Mouse (Mus musculus) layer of hippocampus, postnatal 14 days (tissue): ENCODE results near the gene Ssh2. TPM values are rescaled to one million over a fixed set of nuclear protein-coding genes. Genes with fewer than 3 reads are reported as not detected.
A peak's percentile ranks its signal among the peaks of the same experiment; 100 is the strongest.

Experiments
- DNase-seq, 2 experiments: peaks; one replicate each; pipeline ENCODE4 v3.0.0; 2021 to 2022; ENCODE audit warnings: low spot score in 2 of 2, mixed read lengths in 1 of 2
- total RNA-seq, 2 experiments: library from RNA; stranded (reverse); gene quantifications; 2 replicates each; pipeline ENCODE4 v1.2.3; 2021

Gene Ssh2
- total RNA-seq, 2 experiments from 2014 or later = 42.1 to 43.1 TPM

GRCm38 (mm10) chr11:77395539-77395938 lies 179.5 kb downstream of the Ssh2 start:
- DNase-seq = no peak

- DNase-seq = no peak
Observed at GRCm38 (mm10) chr11:77402508-77402907, 186.4 kb downstream of the Ssh2 start.

- no peak for DNase-seq
Observed at GRCm38 (mm10) chr11:77406329-77406728, 190.2 kb downstream of the Ssh2 start.

GRCm38 (mm10) chr11:77409879-77410278 lies 193.8 kb downstream of the Ssh2 start:
- DNase-seq = no peak

GRCm38 (mm10) chr11:77411284-77411683 lies 195.2 kb downstream of the Ssh2 start:
- DNase-seq = no peak

GRCm38 (mm10) chr11:77414141-77414839 lies 198.2 kb downstream of the Ssh2 start:
- DNase-seq = no peak

GRCm38 (mm10) chr11:77416212-77417000 lies 200.3 kb downstream of the Ssh2 start:
- no peak for DNase-seq

GRCm38 (mm10) chr11:77418021-77418420 lies 201.9 kb downstream of the Ssh2 start:
- no peak for DNase-seq

- no peak for DNase-seq
Observed at GRCm38 (mm10) chr11:77423175-77423859, 207.2 kb downstream of the Ssh2 start.

GRCm38 (mm10) chr11:77428446-77428845 lies 212.4 kb downstream of the Ssh2 start:
- DNase-seq = no peak

GRCm38 (mm10) chr11:77437026-77437425 lies 220.9 kb downstream of the Ssh2 start:
- DNase-seq = no peak

- no peak for DNase-seq
Observed at GRCm38 (mm10) chr11:77440081-77440480, 224.0 kb downstream of the Ssh2 start.

- no peak for DNase-seq
Observed at GRCm38 (mm10) chr11:77441020-77441419, 224.9 kb downstream of the Ssh2 start.

GRCm38 (mm10) chr11:77442186-77443170 lies 226.4 kb downstream of the Ssh2 start:
- no peak for DNase-seq

GRCm38 (mm10) chr11:77444939-77445338 lies 228.9 kb downstream of the Ssh2 start:
- no peak for DNase-seq

GRCm38 (mm10) chr11:77446628-77447041 lies 230.5 kb downstream of the Ssh2 start:
- DNase-seq = peak in 1 of 2 experiments; percentile 50

- no peak for DNase-seq
Observed at GRCm38 (mm10) chr11:77449224-77449623, 233.1 kb downstream of the Ssh2 start.

- DNase-seq = no peak
Observed at GRCm38 (mm10) chr11:77451670-77452069, 235.6 kb downstream of the Ssh2 start.

GRCm38 (mm10) chr11:77453388-77453787 lies 237.3 kb downstream of the Ssh2 start:
- peak in 1 of 2 experiments; percentile 1 for DNase-seq

- DNase-seq = no peak
Observed at GRCm38 (mm10) chr11:77455770-77456510, 239.9 kb downstream of the Ssh2 start.
